Mouse (Mus musculus) liver, embryonic 14.5 days (tissue): ENCODE measurements around the gene Mblac1. TPM values are rescaled to one million over a fixed set of nuclear protein-coding genes. Genes with fewer than 3 reads are reported as not detected.
A peak's percentile ranks its signal among the peaks of the same experiment; 100 is the strongest.

ENCODE experiments used
- ATAC-seq: fragments of 200-750 bp; cut with Nextera tagmentation; 2 replicates; pipeline ENCODE4 v1.8.0; 2017; ENCODE audit warnings: moderate number of reproducible peaks, mild to moderate bottlenecking, moderate library complexity; ENCODE audit not compliant: insufficient read depth
- DNase-seq, 3 experiments: peaks; one replicate each; pipeline ENCODE4 v3.0.0-alpha.2; 2012 to 2013; ENCODE audit warnings: low read depth in 3 of 3, low spot score in 3 of 3
- H3K27ac ChIP-seq: fragments of 300-500 bp; sonication (generic); 2 replicates; pipeline ENCODE4 v1.5.1; 2014; ENCODE audit warnings: moderate library complexity, mild to moderate bottlenecking, control low read depth, inconsistent platforms
- H3K27me3 ChIP-seq: fragments of 300-500 bp; sonication (generic); 2 replicates; pipeline ENCODE4 v1.6.1; 2014; ENCODE audit warnings: mild to moderate bottlenecking, low read length, moderate library complexity; ENCODE audit not compliant: control insufficient read depth, insufficient read depth
- H3K36me3 ChIP-seq: fragments of 300-500 bp; sonication (generic); replicated peaks from 2 replicates; pipeline ENCODE4 v1.6.1; 2014; ENCODE audit warnings: low read depth; ENCODE audit not compliant: control insufficient read depth, insufficient read depth
- H3K4me1 ChIP-seq, 2 experiments: fragments of 200-500 bp in 1 of 2; fragments of 300-500 bp in 1 of 2; sonication (generic) in 1 of 2; replicated peaks; 2 replicates each; pipeline ENCODE4 v1.6.1; 2012 to 2014; ENCODE audit warnings: antibody characterized with exemption in 1 of 2, inconsistent platforms in 1 of 2, low read length in 1 of 2; ENCODE audit not compliant: control insufficient read depth in 2 of 2, insufficient read depth in 2 of 2
- H3K4me2 ChIP-seq: fragments of 300-500 bp; sonication (generic); 2 replicates; pipeline ENCODE4 v1.6.1; 2014; ENCODE audit warnings: low read depth, mild to moderate bottlenecking, control low read depth, moderate library complexity
- H3K4me3 ChIP-seq, 2 experiments: fragments of 200-500 bp in 1 of 2; fragments of 300-500 bp in 1 of 2; sonication (generic) in 1 of 2; 2 replicates each; pipeline ENCODE4 v1.5.1; 2012 to 2014; ENCODE audit warnings: low read depth in 2 of 2, low read length in 2 of 2, mild to moderate bottlenecking in 2 of 2, control low read depth in 1 of 2, inconsistent platforms in 1 of 2, moderate library complexity in 1 of 2; ENCODE audit not compliant: insufficient read depth in 1 of 2
- H3K9ac ChIP-seq: fragments of 300-500 bp; sonication (generic); replicated peaks from 2 replicates; pipeline ENCODE4 v1.6.1; 2014; ENCODE audit warnings: mild to moderate bottlenecking, control low read depth, moderate library complexity
- H3K9me3 ChIP-seq: fragments of 300-500 bp; sonication (generic); 2 replicates; pipeline ENCODE4 v1.6.1; 2016; ENCODE audit warnings: low read length, mixed read lengths; ENCODE audit not compliant: control insufficient read depth
- CTCF ChIP-seq: IDR thresholded peaks from 2 replicates; pipeline ENCODE4 v1.5.1; 2016; ENCODE audit warnings: antibody characterized with exemption, low read depth, control low read depth
- EP300 ChIP-seq: IDR thresholded peaks from 2 replicates; pipeline ENCODE4 v1.6.1; 2016; ENCODE audit warnings: antibody characterized with exemption, low read depth
- WGBS: fragments of 180-500 bp; shearing (Covaris S2); extraction: QIAGEN DNeasy Blood & Tissue Kit; methylation state at CpG from one replicate; pipeline ENCODE4 v1.1.7; 2014; ENCODE audit not compliant: insufficient replicate concordance; 5-methylcytosine and 5-hydroxymethylcytosine counted together
- polyA plus RNA-seq, 2 experiments: library from polyadenylated mRNA; depleted of rRNA in 1 of 2; stranded (reverse) in 1 of 2; unstranded in 1 of 2; fragments of >200 nt; fragmentation: Nextera tagmentation in 1 of 2; extraction: Ambion mirVana in 1 of 2; gene quantifications; 2 replicates each; pipeline versions ENCODE4 v1.2.1 to v1.2.3; 2012 to 2014

Gene Mblac1
- polyA plus RNA-seq, 2 experiments = 2.2 TPM

DNA sequence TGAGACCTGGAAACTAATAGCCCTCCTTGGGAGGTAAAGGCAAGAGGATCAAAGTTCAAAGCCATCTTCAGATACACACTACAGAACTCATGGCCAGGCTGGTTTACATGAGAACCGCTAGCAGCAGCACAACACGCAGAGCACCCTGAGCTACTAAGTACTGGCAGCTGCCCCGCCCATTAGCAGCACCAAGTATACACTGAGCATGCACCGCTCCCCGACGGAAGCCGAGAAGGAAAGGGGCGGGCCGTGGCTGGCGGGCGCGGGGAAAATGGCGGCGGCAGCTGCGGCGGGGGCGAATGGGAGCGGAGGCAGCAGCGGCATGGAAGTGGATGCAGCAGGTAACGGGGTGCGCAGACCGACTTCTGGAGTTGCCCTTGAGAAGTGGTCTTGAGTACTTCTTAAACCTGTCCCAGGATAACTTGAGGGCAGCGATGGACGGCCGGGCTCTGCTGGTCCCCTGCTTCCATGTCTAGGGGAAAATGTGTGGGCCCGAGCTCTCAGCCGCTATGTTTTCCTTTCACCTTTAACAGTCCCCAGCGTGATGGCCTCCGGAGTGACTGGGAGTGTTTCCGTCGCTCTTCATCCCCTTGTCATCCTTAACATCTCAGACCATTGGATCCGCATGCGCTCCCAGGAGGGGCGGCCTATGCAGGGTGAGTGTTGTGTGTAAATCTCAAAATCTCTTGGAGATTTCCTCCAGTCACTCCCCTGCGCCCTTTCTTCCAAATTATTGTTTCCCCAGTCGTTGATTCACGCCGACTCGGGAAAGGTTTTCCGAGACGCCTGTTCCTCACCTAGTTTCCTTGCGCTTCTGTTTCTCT, 33.1 kb upstream of the Mblac1 start, which contains the start of gene Cops6:
TSS of gene Cops6 (plus strand) at position 230 of the 824 bp plus-strand sequence.
- DNase-seq (peak; percentile 83 to 85 (median 85)), ATAC-seq (peak; percentile 94)
- Histone ChIP-seq H3K9me3 (no peaks in the 10 kb centered on the region), H3K4me1 (peaks cover 14 to 17% of the 10 kb centered on the region in 2 experiments), H3K27me3 (no peaks in the 10 kb centered on the region), H3K36me3 (peaks cover 36% of the 10 kb centered on the region), H3K4me2 (peak within 1 kb of the TSS; percentile 83), H3K4me3 (peak within 1 kb of the TSS; percentile 77 to 98), H3K27ac (peak within 1 kb of the TSS; percentile 6), H3K9ac (peak within 1 kb of the TSS; percentile 72)
- TF ChIP-seq CTCF (no peak), EP300 (no peak)
- WGBS = under 1% methylated on average over 42 of the region's 42 CpGs

DNA sequence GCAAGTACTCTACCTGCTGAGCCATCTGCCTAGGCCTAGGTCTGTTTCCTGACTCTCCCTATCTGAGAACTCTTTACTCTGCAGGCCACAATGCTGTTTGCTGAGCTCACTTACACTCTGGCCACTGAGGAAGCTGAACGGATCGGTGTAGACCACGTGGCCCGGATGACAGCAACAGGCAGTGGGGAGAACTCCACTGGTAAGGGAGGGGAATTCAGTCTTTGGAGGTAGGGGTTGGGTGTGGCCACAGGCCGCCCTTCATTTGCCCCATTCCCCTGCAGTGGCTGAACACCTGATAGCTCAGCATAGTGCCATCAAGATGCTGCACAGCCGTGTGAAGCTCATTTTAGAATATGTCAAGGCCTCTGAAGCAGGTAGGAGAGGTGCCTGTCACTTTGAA, 31.1 kb upstream of the Mblac1 start:
- no peak overlapping the region; a peak in 1 of 4 replicates for H3K4me3 ChIP-seq

DNA sequence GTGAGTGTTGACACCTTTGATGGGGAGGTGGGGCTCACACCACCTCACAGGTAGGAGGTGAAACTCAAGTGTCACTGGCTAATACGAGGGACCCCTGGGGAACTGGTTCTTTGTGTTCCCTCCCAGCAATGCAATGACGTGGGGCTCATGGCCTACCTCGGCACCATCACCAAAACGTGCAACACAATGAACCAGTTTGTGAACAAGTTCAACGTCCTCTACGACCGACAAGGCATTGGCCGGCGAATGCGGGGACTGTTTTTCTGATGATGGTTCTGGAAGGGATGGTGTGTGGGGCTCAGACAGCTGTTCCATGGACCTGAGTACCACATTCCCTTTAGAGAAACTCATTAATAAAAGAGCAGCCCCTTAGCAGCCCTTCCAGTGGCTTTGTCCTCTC, 30.5 kb upstream of the Mblac1 start:
- Histone ChIP-seq H3K9ac (no peak overlapping the region), H3K27ac (no peak overlapping the region), H3K4me1 (peaks cover 14 to 17% of the 10 kb centered on the region in 2 experiments), H3K4me2 (no peak overlapping the region), H3K36me3 (peaks cover 61% of the 10 kb centered on the region), H3K4me3 (no peak overlapping the region), H3K27me3 (no peaks in the 10 kb centered on the region), H3K9me3 (no peaks in the 10 kb centered on the region)
- WGBS = 77% methylated on average over 10 of the region's 10 CpGs
- DNase-seq (no peak), ATAC-seq (no peak)
- TF ChIP-seq CTCF (no peak), EP300 (no peak)

More for the DNA sequence above, 31.1 kb upstream of the Mblac1 start:
- no peak overlapping the region for H3K27ac ChIP-seq
- no peak overlapping the region for H3K4me2 ChIP-seq
- no peaks in the 10 kb centered on the region for H3K9me3 ChIP-seq
- peaks cover 56% of the 10 kb centered on the region for H3K36me3 ChIP-seq
- peaks cover 14 to 17% of the 10 kb centered on the region in 2 experiments for H3K4me1 ChIP-seq
- H3K9ac ChIP-seq = no peak overlapping the region
- ATAC-seq (no peak), DNase-seq (no peak)
- TF ChIP-seq CTCF = no peak
- no peak for TF ChIP-seq EP300
- 43% methylated on average over 6 of the region's 6 CpGs for WGBS
- H3K27me3 ChIP-seq = no peaks in the 10 kb centered on the region

DNA sequence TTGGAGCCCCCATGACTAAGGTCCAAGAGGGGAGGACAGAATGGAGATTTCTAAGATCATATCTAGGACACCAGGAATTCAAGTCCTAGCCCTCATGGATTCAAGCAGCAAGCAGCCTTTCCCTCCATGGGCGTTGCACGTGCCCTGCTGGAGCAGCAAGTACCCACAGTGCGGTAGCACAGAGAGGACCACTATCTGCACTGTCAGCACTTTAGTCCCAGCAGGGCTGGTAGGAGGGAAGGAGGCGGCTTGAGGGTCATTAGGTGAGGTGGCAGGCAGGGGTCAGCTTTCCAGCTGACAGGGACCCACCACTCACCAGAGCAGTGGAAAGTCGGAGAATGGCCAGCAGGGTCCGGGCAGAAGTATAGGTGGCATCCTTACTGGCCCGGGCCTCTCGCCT, 28.5 kb upstream of the Mblac1 start:
- TF ChIP-seq CTCF = no peak
- no peak for TF ChIP-seq EP300
- DNase-seq (no peak), ATAC-seq (no peak)
- peaks cover 16% of the 10 kb centered on the region in 2 experiments for H3K4me1 ChIP-seq
- H3K9ac ChIP-seq = no peak overlapping the region
- WGBS = 86% methylated on average over 8 of the region's 8 CpGs
- no peaks in the 10 kb centered on the region for H3K27me3 ChIP-seq
- H3K27ac ChIP-seq = no peak overlapping the region
- no peaks in the 10 kb centered on the region for H3K9me3 ChIP-seq
- no peak overlapping the region for H3K4me3 ChIP-seq
- peaks cover 78% of the 10 kb centered on the region for H3K36me3 ChIP-seq
- no peak overlapping the region for H3K4me2 ChIP-seq

DNA sequence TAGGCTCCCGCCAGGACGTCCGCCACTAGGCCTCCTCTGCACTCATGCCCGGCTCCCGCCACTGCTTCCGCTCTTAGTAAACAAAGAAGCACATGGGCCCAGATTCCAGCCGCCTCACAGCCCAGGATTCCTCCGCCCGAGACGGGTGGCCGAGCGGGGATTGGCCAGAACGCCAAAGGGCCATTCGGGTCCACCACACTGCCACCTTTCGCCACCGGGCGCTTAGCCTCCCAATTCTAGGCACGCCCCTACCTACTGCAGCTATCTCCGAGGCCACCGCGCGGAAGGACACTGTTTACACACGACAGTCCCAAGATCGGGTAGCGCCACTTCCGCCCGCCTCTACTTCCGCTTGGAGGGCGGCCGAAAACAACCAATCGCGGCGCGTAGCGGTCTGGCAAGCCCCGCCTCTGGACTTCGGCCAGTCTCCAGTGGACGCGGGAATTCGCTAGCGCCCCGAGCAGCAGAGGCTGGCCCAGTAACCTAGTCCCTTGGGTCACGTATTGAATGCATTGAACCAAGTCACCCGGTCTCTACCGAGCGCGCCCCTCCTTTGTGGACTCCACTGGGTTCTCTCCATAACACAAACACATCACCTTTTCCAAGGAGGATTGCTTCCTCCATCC, 23.1 kb upstream of the Mblac1 start:
- DNase-seq (peak; percentile 91 to 94 (median 92)), ATAC-seq (peak; percentile 82)
- Histone ChIP-seq H3K36me3 (peaks cover 48% of the 10 kb centered on the region), H3K4me1 (peaks cover 15 to 16% of the 10 kb centered on the region in 2 experiments), H3K9ac (peak overlapping the region; percentile 96), H3K4me2 (peak overlapping the region; percentile 82), H3K27ac (peak overlapping the region; percentile 92), H3K4me3 (peak overlapping the region; percentile 77 to 88), H3K27me3 (no peaks in the 10 kb centered on the region), H3K9me3 (no peaks in the 10 kb centered on the region)
- under 1% methylated on average over 47 of the region's 47 CpGs for WGBS
- TF ChIP-seq EP300 (no peak), CTCF (peak; percentile 58)
